Mouse (Mus musculus) hematopoietic stem cell, adult 5-6 weeks (primary cell): ENCODE results near the gene Ptprq. TPM values are rescaled to one million over a fixed set of nuclear protein-coding genes. Genes with fewer than 3 reads are reported as not detected.

Experiments used
- ATAC-seq, 2 experiments: fragments of 125-278 bp in 1 of 2; replicated peaks in 1 of 2; 2 replicates each; pipeline ENCODE4 v1.8.0; 2016 to 2017; ENCODE audit warnings: inconsistent platforms in 2 of 2, mild to moderate bottlenecking in 2 of 2, moderate number of reproducible peaks in 2 of 2, low read depth in 1 of 2, moderate TSS enrichment in 1 of 2; ENCODE audit not compliant: low FRiP score in 2 of 2, poor library complexity in 2 of 2, severe bottlenecking in 2 of 2, insufficient read depth in 1 of 2, low TSS enrichment in 1 of 2
- total RNA-seq: library from RNA; stranded (forward); fragments of 172-1452, 232-1000 nt; gene quantifications from 2 replicates; pipeline ENCODE4 v1.2.3, GENCODE M21; 2017

Ptprq gene
- total RNA-seq, 1 experiment from 2014 or later = not detected

GRCm38 (mm10) chr10:107662372-107663065 is 57.3 kb downstream of the Ptprq start:
- no peak for ATAC-seq

- no peak for ATAC-seq
Measured at GRCm38 (mm10) chr10:107661970-107662369, 57.9 kb downstream of the Ptprq start.

- no peak for ATAC-seq
Measured at GRCm38 (mm10) chr10:107659141-107659540, 60.7 kb downstream of the Ptprq start.

GRCm38 (mm10) chr10:107649687-107650086 is 70.2 kb downstream of the Ptprq start:
- no peak for ATAC-seq

GRCm38 (mm10) chr10:107628104-107628503 is 91.7 kb downstream of the Ptprq start:
- no peak for ATAC-seq

- no peak for ATAC-seq
Measured at GRCm38 (mm10) chr10:107626648-107627047, 93.2 kb downstream of the Ptprq start.

GRCm38 (mm10) chr10:107624211-107624610 is 95.6 kb downstream of the Ptprq start:
- no peak for ATAC-seq

- no peak for ATAC-seq
Measured at GRCm38 (mm10) chr10:107615460-107615859, 104.4 kb downstream of the Ptprq start.

- ATAC-seq = no peak
Measured at GRCm38 (mm10) chr10:107601371-107601770, 118.5 kb downstream of the Ptprq start.

- no peak for ATAC-seq
Measured at GRCm38 (mm10) chr10:107583360-107583759, 136.5 kb downstream of the Ptprq start.

- no peak for ATAC-seq
Measured at GRCm38 (mm10) chr10:107569044-107569443, 150.8 kb downstream of the Ptprq start.

- ATAC-seq = no peak
Measured at GRCm38 (mm10) chr10:107568261-107568660, 151.6 kb downstream of the Ptprq start.

- ATAC-seq = no peak
Measured at GRCm38 (mm10) chr10:107562875-107563274, 157.0 kb downstream of the Ptprq start.

- no peak for ATAC-seq
Measured at GRCm38 (mm10) chr10:107560881-107561280, 159.0 kb downstream of the Ptprq start.

GRCm38 (mm10) chr10:107543026-107543425 is 176.8 kb downstream of the Ptprq start:
- ATAC-seq = no peak

- no peak for ATAC-seq
Measured at GRCm38 (mm10) chr10:107528758-107529157, 191.1 kb downstream of the Ptprq start.

GRCm38 (mm10) chr10:107519216-107519615 is 200.6 kb downstream of the Ptprq start:
- ATAC-seq = no peak

- ATAC-seq = no peak
Measured at GRCm38 (mm10) chr10:107516641-107517040, 203.2 kb downstream of the Ptprq start.

GRCm38 (mm10) chr10:107514735-107515134 is 205.1 kb downstream of the Ptprq start:
- ATAC-seq = no peak
